Mouse (Mus musculus) G1E (cell line): ENCODE measurements around the gene Vgll3. TPM values are rescaled to one million over a fixed set of nuclear protein-coding genes. Genes with fewer than 3 reads are reported as not detected.

Source experiments
- ATAC-seq: 2 replicates; pipeline ENCODE4 v1.8.0; 2016; ENCODE audit warnings: mild to moderate bottlenecking; ENCODE audit not compliant: insufficient number of reproducible peaks, poor library complexity, low FRiP score, severe bottlenecking; ENCODE audit errors: extremely low read depth
- DNase-seq: peaks from one replicate; pipeline ENCODE4 v3.0.0; 2012; ENCODE audit warnings: low spot score
- H3K27me3 ChIP-seq: 2 replicates; pipeline ENCODE4 v1.6.1; 2012; ENCODE audit warnings: mild to moderate bottlenecking, low read length, inconsistent platforms; ENCODE audit not compliant: insufficient read depth
- H3K36me3 ChIP-seq: replicated peaks from 2 replicates; pipeline ENCODE3; 2012; ENCODE audit warnings: mild to moderate bottlenecking, inconsistent platforms
- H3K4me1 ChIP-seq: 2 replicates; pipeline ENCODE4 v1.6.1; 2012; ENCODE audit warnings: low read depth, low read length, inconsistent platforms, mixed read lengths; ENCODE audit not compliant: insufficient read depth
- H3K4me3 ChIP-seq: 2 replicates; pipeline ENCODE4 v1.5.1; 2012; ENCODE audit warnings: low read depth, mild to moderate bottlenecking, inconsistent platforms, low read length, moderate library complexity, mixed read lengths
- H3K9me3 ChIP-seq: replicated peaks from 2 replicates; pipeline ENCODE4 v1.6.1; 2012; ENCODE audit warnings: inconsistent platforms
- CTCF ChIP-seq: IDR thresholded peaks from 2 replicates; pipeline ENCODE4 v1.5.1; 2012; ENCODE audit warnings: low read depth, low read length, inconsistent platforms, mixed read lengths
- GATA1 ChIP-seq: IDR thresholded peaks from 2 replicates; pipeline ENCODE4 v1.6.1; 2012; ENCODE audit warnings: borderline replicate concordance, low read length, inconsistent platforms, mixed read lengths
- GATA2 ChIP-seq: IDR thresholded peaks from 2 replicates; pipeline ENCODE4 v1.6.1; 2012; ENCODE audit warnings: low read depth, low read length, inconsistent platforms, borderline replicate concordance
- POLR2AphosphoS5 ChIP-seq: IDR thresholded peaks from 2 replicates; pipeline ENCODE4 v1.6.1; 2012; ENCODE audit warnings: low read depth, low read length, inconsistent platforms; ENCODE audit not compliant: insufficient replicate concordance
- TAL1 ChIP-seq: conservative IDR thresholded peaks from 2 replicates; pipeline ENCODE4 v1.6.1; 2012; ENCODE audit warnings: low read depth, low read length, inconsistent platforms, mixed read lengths
- polyA plus RNA-seq: library from polyadenylated mRNA; stranded (reverse); fragments of >175 nt; gene quantifications from 2 replicates; pipeline ENCODE4 v1.2.3, GENCODE M21; 2012
- total RNA-seq, 2 experiments: library from RNA; stranded (forward) in 1 of 2; stranded (reverse) in 1 of 2; fragments of 200-1000 nt in 1 of 2; fragments of >200 nt in 1 of 2; fragmentation: Nextera tagmentation in 1 of 2; gene quantifications; 2 replicates each; pipeline ENCODE4 v1.2.3; 2014 to 2017

Gene Vgll3
- total and polyA plus RNA-seq, 3 experiments, result under 0.01 TPM; not detected in 2

- ATAC-seq (no peak), DNase-seq (no peak)
- Histone ChIP-seq H3K27me3 (no peaks in the 10 kb centered on the region), H3K4me1 (no peaks in the 10 kb centered on the region), H3K4me3 (no peak overlapping the region), H3K9me3 (peaks cover 18% of the 10 kb centered on the region), H3K36me3 (no peaks in the 10 kb centered on the region)
- TF ChIP-seq POLR2AphosphoS5 (no peak), GATA2 (no peak), CTCF (no peak), GATA1 (no peak), TAL1 (no peak)
Observed at GRCm38 (mm10) chr16:65828141-65828565, 13.1 kb downstream of the Vgll3 start.

GRCm38 (mm10) chr16:65829096-65829495 is 14.0 kb downstream of the Vgll3 start:
- H3K9me3 ChIP-seq, result peaks cover 14% of the 10 kb centered on the region
- DNase-seq (no peak), ATAC-seq (no peak)
- H3K27me3 ChIP-seq, result no peaks in the 10 kb centered on the region
- H3K36me3 ChIP-seq, result no peaks in the 10 kb centered on the region
- H3K4me3 ChIP-seq, result no peak overlapping the region
- no peaks in the 10 kb centered on the region for H3K4me1 ChIP-seq
- TF ChIP-seq POLR2AphosphoS5, result no peak
- no peak for TF ChIP-seq TAL1
- TF ChIP-seq GATA2, result no peak
- TF ChIP-seq GATA1, result no peak
- TF ChIP-seq CTCF, result no peak

- Histone ChIP-seq H3K36me3 (no peaks in the 10 kb centered on the region), H3K4me3 (no peak overlapping the region), H3K27me3 (no peaks in the 10 kb centered on the region), H3K9me3 (peaks cover 12% of the 10 kb centered on the region), H3K4me1 (no peaks in the 10 kb centered on the region)
- no peak for DNase-seq
- ATAC-seq, result no peak
- TF ChIP-seq POLR2AphosphoS5 (no peak), TAL1 (no peak), CTCF (no peak)
Observed at GRCm38 (mm10) chr16:65834721-65835120, 19.7 kb downstream of the Vgll3 start.

GRCm38 (mm10) chr16:65850126-65850525 is 35.1 kb downstream of the Vgll3 start:
- Histone ChIP-seq H3K9me3 (0 out of 2 replicates have a peak, but pooled peaks cover 2% of the 10 kb centered on the region), H3K4me3 (no peak overlapping the region), H3K27me3 (no peaks in the 10 kb centered on the region), H3K4me1 (no peaks in the 10 kb centered on the region), H3K36me3 (no peaks in the 10 kb centered on the region)
- ATAC-seq (no peak), DNase-seq (no peak)
- no peak for TF ChIP-seq TAL1

GRCm38 (mm10) chr16:65864471-65864870 is 49.4 kb downstream of the Vgll3 start:
- TF ChIP-seq CTCF (no peak), GATA2 (no peak), TAL1 (no peak)
- no peak for DNase-seq
- Histone ChIP-seq H3K4me3 (no peak overlapping the region), H3K4me1 (no peaks in the 10 kb centered on the region), H3K27me3 (no peaks in the 10 kb centered on the region), H3K36me3 (no peaks in the 10 kb centered on the region), H3K9me3 (0 out of 2 replicates have a peak, but pooled peaks cover 4% of the 10 kb centered on the region)
- no peak for ATAC-seq

- ATAC-seq, result no peak
- Histone ChIP-seq H3K4me3 (no peak overlapping the region), H3K36me3 (no peaks in the 10 kb centered on the region), H3K27me3 (no peaks in the 10 kb centered on the region), H3K9me3 (0 out of 2 replicates have a peak, but pooled peaks cover 2% of the 10 kb centered on the region), H3K4me1 (no peaks in the 10 kb centered on the region)
- TF ChIP-seq GATA2 (no peak), TAL1 (no peak)
- DNase-seq, result no peak
Observed at GRCm38 (mm10) chr16:65867927-65868326, 52.9 kb downstream of the Vgll3 start.

GRCm38 (mm10) chr16:65868933-65869332 is 53.9 kb downstream of the Vgll3 start:
- no peak for TF ChIP-seq TAL1
- TF ChIP-seq POLR2AphosphoS5, result no peak
- no peak for TF ChIP-seq CTCF
- no peak for TF ChIP-seq GATA2
- TF ChIP-seq GATA1, result no peak
- DNase-seq (no peak), ATAC-seq (no peak; the same call in 1 of the 2 replicates)
- no peaks in the 10 kb centered on the region for H3K36me3 ChIP-seq
- no peak overlapping the region for H3K4me3 ChIP-seq
- H3K27me3 ChIP-seq, result no peaks in the 10 kb centered on the region
- no peaks in the 10 kb centered on the region for H3K4me1 ChIP-seq
- 0 out of 2 replicates have a peak, but pooled peaks cover 2% of the 10 kb centered on the region for H3K9me3 ChIP-seq
